ENCODE assay signal across 10 mouse cellular contexts in genomic region chr17:48436487-48436886, GRCm38 (mm10). TPM values are rescaled to one million over a fixed set of nuclear protein-coding genes. Genes with fewer than 3 reads are reported as not detected.
A peak's percentile ranks its signal among the peaks of the same experiment; 100 is the strongest.
DNase-seq lines count a peak whose midpoint lies in the region; ATAC-seq and TF ChIP-seq lines count a peak whose summit lies in the region.
"Had no signal": no experiment of that assay in that cellular context is flagged by ENCODE, and none has a peak within 500 bp of the region (broad histone marks: within the 10 kb centered on the region; RNA-seq: fewer than 3 reads in every experiment).

No protein-coding gene starts in this region.

- 82% methylated on average over 1 of the region's 1 CpGs for WGBS in hindbrain, embryonic 13.5 days
- 85% methylated on average over 1 of the region's 1 CpGs for WGBS in hindbrain, embryonic 16.5 days
- WGBS in intestine, embryonic 15.5 days = 56% methylated on average over 1 of the region's 1 CpGs

- H3K27ac ChIP-seq in hindbrain, embryonic 13.5 days = 0 out of 2 replicates have a peak overlapping the region, but pooled peaks have one; percentile 44
- H3K27ac ChIP-seq in hindbrain, embryonic 16.5 days (ENCODE audit: low read depth, low read length) = no peak overlapping the region
- H3K27ac ChIP-seq in intestine, embryonic 15.5 days = peak overlapping the region; percentile 9; the same call in 1 of the 2 replicates

- no peak for ATAC-seq in hindbrain, embryonic 13.5 days (ENCODE audit: low FRiP score)
- no peak for ATAC-seq in hindbrain, embryonic 16.5 days
- no peak for ATAC-seq in intestine, embryonic 15.5 days

- H3ac ChIP-seq in myocyte (ENCODE audit: control insufficient read depth, insufficient read length) = no peak overlapping the region

- peak; percentile 33 for DNase-seq in gastrocnemius, postnatal 10 days
- no peak for DNase-seq in retina, postnatal 1 day
- DNase-seq in natural killer cell, adult 2 months (ENCODE audit: low spot score in 2 of 2) = no peak
- DNase-seq in spleen, postnatal 4 days (ENCODE audit: low spot score in 2 of 2) = no peak
- DNase-seq: lung, postnatal 4 days had no signal

- H3K4me3 ChIP-seq in hindbrain, embryonic 13.5 days = no peak overlapping the region
- H3K4me3 ChIP-seq in hindbrain, embryonic 16.5 days (ENCODE audit: low read length) = no peak overlapping the region
- no peak overlapping the region for H3K4me3 ChIP-seq in intestine, embryonic 15.5 days (replicated peaks)
- H3K4me3 ChIP-seq in myocyte = no peak overlapping the region
- H3K4me3 ChIP-seq: neural tube, embryonic 13.5 days had no signal

- peaks cover 32% of the 10 kb centered on the region for H3K4me1 ChIP-seq in hindbrain, embryonic 13.5 days (replicated peaks)
- H3K4me1 ChIP-seq in hindbrain, embryonic 16.5 days (ENCODE audit: control insufficient read depth, insufficient read depth, low read depth, low read length) = peaks cover 4% of the 10 kb centered on the region; the same call in 1 of the 2 replicates
- peaks cover 45% of the 10 kb centered on the region for H3K4me1 ChIP-seq in intestine, embryonic 15.5 days (replicated peaks)

- no peak overlapping the region for H3K9ac ChIP-seq in hindbrain, embryonic 13.5 days
- H3K9ac ChIP-seq in hindbrain, embryonic 16.5 days (ENCODE audit: low read depth, low read length) = no peak overlapping the region
- no peak overlapping the region for H3K9ac ChIP-seq in intestine, embryonic 15.5 days
- H3K9ac ChIP-seq: neural tube, embryonic 13.5 days had no signal

- H3K9me3 ChIP-seq in hindbrain, embryonic 13.5 days = no peaks in the 10 kb centered on the region
- H3K9me3 ChIP-seq in hindbrain, embryonic 16.5 days (ENCODE audit: control insufficient read depth, low read length) = no peaks in the 10 kb centered on the region
- no peaks in the 10 kb centered on the region for H3K9me3 ChIP-seq in intestine, embryonic 15.5 days
- H3K9me3 ChIP-seq: neural tube, embryonic 13.5 days had no signal

- TF ChIP-seq POLR2A in myocyte (IDR thresholded peaks at IDR 0.05; ENCODE audit: insufficient read length, low read depth) = no peak

- H3K36me3 ChIP-seq in hindbrain, embryonic 13.5 days = no peaks in the 10 kb centered on the region
- no peaks in the 10 kb centered on the region for H3K36me3 ChIP-seq in hindbrain, embryonic 16.5 days (ENCODE audit: control insufficient read depth, insufficient read depth, low read length)
- H3K36me3 ChIP-seq in intestine, embryonic 15.5 days = no peaks in the 10 kb centered on the region
- no peaks in the 10 kb centered on the region for H3K36me3 ChIP-seq in myocyte (ENCODE audit: control insufficient read depth, insufficient read depth)
- H3K36me3 ChIP-seq: neural tube, embryonic 13.5 days had no signal

- no peaks in the 10 kb centered on the region for H3K27me3 ChIP-seq in hindbrain, embryonic 13.5 days
- no peaks in the 10 kb centered on the region for H3K27me3 ChIP-seq in hindbrain, embryonic 16.5 days (replicated peaks; ENCODE audit: control insufficient read depth, insufficient read depth, low read length)
- no peaks in the 10 kb centered on the region for H3K27me3 ChIP-seq in intestine, embryonic 15.5 days (replicated peaks)
- no peaks in the 10 kb centered on the region for H3K27me3 ChIP-seq in myocyte (ENCODE audit: control insufficient read depth, insufficient read depth, insufficient read length)
- H3K27me3 ChIP-seq: neural tube, embryonic 13.5 days had no signal

- H3K79me2 ChIP-seq in myocyte (ENCODE audit: control insufficient read depth, insufficient read depth) = no peaks in the 10 kb centered on the region

- no peak overlapping the region for H3K4me2 ChIP-seq in hindbrain, embryonic 13.5 days
- H3K4me2 ChIP-seq in hindbrain, embryonic 16.5 days (ENCODE audit: low read length) = no peak overlapping the region
- no peak overlapping the region for H3K4me2 ChIP-seq in intestine, embryonic 15.5 days (replicated peaks)
- peak overlapping the region; percentile 49 for H3K4me2 ChIP-seq in myocyte (ENCODE audit: low read depth)
- H3K4me2 ChIP-seq: neural tube, embryonic 13.5 days had no signal

TF ChIP-seq in myocyte, 11 proteins besides CTCF, POLR2A, EP300 and RAD21:
- TF ChIP-seq USF1 (IDR thresholded peaks at IDR 0.05; ENCODE audit: low read depth) (no peak), MAX (IDR thresholded peaks at IDR 0.05; ENCODE audit: low read depth) (no peak), SRF (IDR thresholded peaks at IDR 0.05; ENCODE audit: control insufficient read depth, insufficient read length, low read depth) (no peak), E2F4 (IDR thresholded peaks at IDR 0.05; ENCODE audit: insufficient read depth) (no peak), TCF3 (IDR thresholded peaks at IDR 0.05; ENCODE audit: insufficient read length, low read depth) (no peak)

RNA-seq across cellular contexts. Expression of gene Apobec2, which starts 3.8 kb away (rescaled TPM):
- 0.67 and 0.81 TPM in 2 replicates for polyA plus RNA-seq in hindbrain, embryonic 13.5 days (2015; fragmentation: Nextera tagmentation; extraction: Ambion mirVana)
- 0.88 and 4.2 TPM in 2 replicates for polyA plus RNA-seq in hindbrain, embryonic 16.5 days (2015; fragmentation: Nextera tagmentation; extraction: Ambion mirVana)
- total RNA-seq in gastrocnemius, postnatal 10 days (2021) = 100 to 1,000 TPM; 515 to 520 TPM
- 3.8 and 4.1 TPM in 2 replicates for polyA plus RNA-seq in intestine, embryonic 15.5 days (2015; fragmentation: Nextera tagmentation; extraction: Ambion mirVana)
- 122 TPM for polyA plus RNA-seq in myocyte (2012; fragmentation: generic; extraction: Trizol)

RNA-seq across cellular contexts. Expression of gene Tspo2, which starts 14.8 kb away (rescaled TPM):
- 1.8 and 2.7 TPM in 2 replicates for polyA plus RNA-seq in hindbrain, embryonic 13.5 days (2015; fragmentation: Nextera tagmentation; extraction: Ambion mirVana)
- polyA plus RNA-seq in hindbrain, embryonic 16.5 days (2015; fragmentation: Nextera tagmentation; extraction: Ambion mirVana) = 0.93 and 1.6 TPM in 2 replicates
- under 1 TPM in 1 of 2 experiments, not detected in 1; 0.93 TPM for total RNA-seq in gastrocnemius, postnatal 10 days (2021)
- 3.5 and 4.4 TPM in 2 replicates for polyA plus RNA-seq in intestine, embryonic 15.5 days (2015; fragmentation: Nextera tagmentation; extraction: Ambion mirVana)
- polyA plus RNA-seq in myocyte (2012; fragmentation: generic; extraction: Trizol) = not detected

RNA-seq across cellular contexts. Expression of gene Unc5cl, which starts 18.2 kb away (rescaled TPM):
- 0.26 and 0.38 TPM in 2 replicates for polyA plus RNA-seq in hindbrain, embryonic 13.5 days (2015; fragmentation: Nextera tagmentation; extraction: Ambion mirVana)
- polyA plus RNA-seq in hindbrain, embryonic 16.5 days (2015; fragmentation: Nextera tagmentation; extraction: Ambion mirVana) = 0.15 and 0.39 TPM in 2 replicates
- not detected for total RNA-seq in gastrocnemius, postnatal 10 days (2021)
- polyA plus RNA-seq in intestine, embryonic 15.5 days (2015; fragmentation: Nextera tagmentation; extraction: Ambion mirVana) = 36.3 and 38.9 TPM in 2 replicates
- polyA plus RNA-seq in myocyte (2012; fragmentation: generic; extraction: Trizol) = not detected

RNA-seq across cellular contexts. Expression of gene Oard1, which starts 26.7 kb away (rescaled TPM):
- polyA plus RNA-seq in hindbrain, embryonic 13.5 days (2015; fragmentation: Nextera tagmentation; extraction: Ambion mirVana) = 45.1 and 47.1 TPM in 2 replicates
- polyA plus RNA-seq in hindbrain, embryonic 16.5 days (2015; fragmentation: Nextera tagmentation; extraction: Ambion mirVana) = 33.2 and 34.3 TPM in 2 replicates
- total RNA-seq in gastrocnemius, postnatal 10 days (2021) = 10 to 100 TPM in 1 of 2 experiments, 1 to 10 TPM in 1; 9.8 to 11.4 TPM
- polyA plus RNA-seq in intestine, embryonic 15.5 days (2015; fragmentation: Nextera tagmentation; extraction: Ambion mirVana) = 72.8 and 73.2 TPM in 2 replicates
- 7.5 TPM for polyA plus RNA-seq in myocyte (2012; fragmentation: generic; extraction: Trizol)

RNA-seq across cellular contexts. Expression of gene Nfya, which starts 26.8 kb away (rescaled TPM):
- 13.2 and 13.8 TPM in 2 replicates for polyA plus RNA-seq in hindbrain, embryonic 13.5 days (2015; fragmentation: Nextera tagmentation; extraction: Ambion mirVana)
- 8.9 and 10.6 TPM in 2 replicates for polyA plus RNA-seq in hindbrain, embryonic 16.5 days (2015; fragmentation: Nextera tagmentation; extraction: Ambion mirVana)
- total RNA-seq in gastrocnemius, postnatal 10 days (2021) = 10 to 100 TPM; 11.3 to 19.2 TPM
- polyA plus RNA-seq in intestine, embryonic 15.5 days (2015; fragmentation: Nextera tagmentation; extraction: Ambion mirVana) = 11.2 and 12.5 TPM in 2 replicates
- 17.0 TPM for polyA plus RNA-seq in myocyte (2012; fragmentation: generic; extraction: Trizol)

Comparison
In these comparisons a context has a peak if more than half of its experiments do, and no peak if none do; other contexts are left out.
1. RNA of gene Apobec2, which starts 3.8 kb away (polyA plus RNA-seq): 122 TPM in myocyte (single experiment); 3.8 to 4.1 TPM in intestine, embryonic 15.5 days, 0.88 to 4.2 TPM in hindbrain, embryonic 16.5 days and 0.67 to 0.81 TPM in hindbrain, embryonic 13.5 days; every median in the first group is over 10 times any median in the second.
2. RNA of gene Unc5cl, which starts 18.2 kb away (polyA plus RNA-seq): 36.3 to 38.9 TPM in intestine, embryonic 15.5 days; 0.15 to 0.39 TPM in hindbrain, embryonic 16.5 days, 0.26 to 0.38 TPM in hindbrain, embryonic 13.5 days and not detected in myocyte (single experiment); every median in the first group is over 10 times any median in the second.